Mouse (Mus musculus) embryonic fibroblast, embryonic 13.5 days (primary cell): ENCODE measurements around the gene Adad2.

Source experiments
- CTCF ChIP-seq: IDR thresholded peaks from 2 replicates; pipeline ENCODE4 v1.5.1; 2011; ENCODE audit warnings: mild to moderate bottlenecking, control low read depth, low read length, moderate library complexity, borderline replicate concordance; ENCODE audit not compliant: insufficient read depth
- POLR2A ChIP-seq: IDR thresholded peaks from 2 replicates; pipeline ENCODE4 v1.6.1; 2011; ENCODE audit warnings: low read depth, mild to moderate bottlenecking, control low read depth, low read length, moderate library complexity

- TF ChIP-seq CTCF (no peak), POLR2A (no peak)
These were observed 32.5 kb downstream of the Adad2 start for GRCm38 (mm10) chr8:119644981-119645597.
